Mouse (Mus musculus) kidney, adult 18-20 months (tissue): ENCODE measurements around the gene Plekha3.

Experiments
- DNase-seq: peaks from one replicate; pipeline ENCODE4 v3.0.0; 2021

The Plekha3 gene

DNA sequence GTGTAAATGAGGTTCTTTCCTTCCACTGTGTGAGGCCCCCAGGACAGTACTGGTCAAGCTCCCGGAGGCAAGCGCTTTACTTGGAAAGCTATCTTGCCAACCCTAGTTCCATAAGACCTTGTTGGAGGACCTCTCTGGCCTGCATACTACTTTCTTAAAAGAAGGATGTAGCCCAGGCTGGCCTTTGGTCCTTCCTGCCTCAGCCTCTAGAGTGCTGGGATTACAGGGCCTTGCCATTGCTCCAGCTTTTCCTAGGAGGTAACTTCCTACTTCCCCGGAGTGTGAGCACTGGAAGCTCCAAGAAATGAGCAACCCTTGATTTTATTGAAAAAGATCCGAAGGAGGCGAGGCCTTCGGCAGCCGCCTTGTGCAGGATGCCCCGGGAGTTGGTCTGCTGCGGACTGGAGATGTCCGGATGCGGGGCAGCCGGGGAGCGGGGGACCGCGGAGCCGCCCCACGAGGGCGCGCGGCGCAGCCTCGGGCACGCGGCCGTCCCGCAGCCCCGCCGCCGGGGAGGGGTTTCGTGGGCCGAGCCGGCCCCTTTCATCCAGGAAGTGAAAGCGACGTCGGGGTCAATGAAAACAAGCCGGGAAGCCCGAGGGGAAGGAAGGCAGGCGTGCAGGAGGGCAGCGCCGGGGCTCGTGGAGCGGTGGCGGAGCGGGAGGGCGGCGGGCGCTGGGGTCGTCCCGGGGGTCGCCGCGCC is at the start of gene Plekha3:
TSS of gene Plekha3 (plus strand) at position 557 of the 703 bp plus-strand sequence.
- DNase-seq = peak; percentile 87

DNA sequence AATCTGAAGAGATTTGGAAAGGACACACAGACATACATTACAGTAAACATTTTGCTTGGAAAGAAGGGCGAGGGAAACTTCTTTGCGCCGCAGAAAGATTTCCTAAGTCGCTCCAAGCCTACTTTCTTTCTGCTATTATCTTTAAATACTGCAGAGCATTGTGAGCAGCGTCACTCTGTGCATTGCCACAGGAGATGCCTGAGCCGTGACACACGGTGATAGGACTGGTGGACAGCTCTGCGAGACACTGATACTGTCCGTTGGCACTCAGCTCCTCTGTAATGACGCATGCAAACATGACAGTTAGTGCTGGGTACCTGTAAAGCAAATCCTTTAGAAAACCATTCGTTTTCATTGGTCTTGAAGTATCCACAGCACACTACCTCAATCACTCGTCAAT is 44.8 kb upstream of the Plekha3 start:
- DNase-seq = no peak

DNA sequence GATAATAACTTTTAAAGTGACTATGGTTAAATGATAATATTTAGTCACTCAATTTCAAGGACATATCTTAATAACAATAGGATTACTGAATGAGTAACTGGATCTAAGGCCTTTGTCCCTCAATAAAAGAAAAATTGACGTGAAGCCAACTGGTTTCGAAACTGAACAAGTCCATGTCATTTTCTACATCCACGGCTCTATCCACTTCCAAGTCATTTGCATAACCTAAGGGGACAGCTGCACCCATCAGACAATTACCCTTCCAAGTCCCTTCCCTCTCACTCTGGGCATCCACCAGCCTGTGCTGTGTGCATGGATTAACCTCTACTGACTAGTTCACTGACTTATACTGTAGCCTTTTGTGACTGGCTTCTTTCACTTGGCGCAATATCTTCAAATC is 43.5 kb upstream of the Plekha3 start:
- no peak for DNase-seq

GRCm38 (mm10) chr2:76639637-76640036 is 35.4 kb upstream of the Plekha3 start:
- DNase-seq = no peak

- DNase-seq = no peak
Measured at GRCm38 (mm10) chr2:76643801-76644200, 31.3 kb upstream of the Plekha3 start.

- DNase-seq = no peak
Measured at GRCm38 (mm10) chr2:76647441-76647869, 27.6 kb upstream of the Plekha3 start.

- DNase-seq = peak; percentile 98
Measured at GRCm38 (mm10) chr2:76647883-76648570, 27.1 kb upstream of the Plekha3 start, which contains the start of the genes Prkra and Pjvk. Prkra (minus strand) TSS chr2:76648015. Pjvk (plus strand) TSS chr2:76648476.

- no peak for DNase-seq
Measured at GRCm38 (mm10) chr2:76648666-76649141, 26.4 kb upstream of the Plekha3 start.

DNA sequence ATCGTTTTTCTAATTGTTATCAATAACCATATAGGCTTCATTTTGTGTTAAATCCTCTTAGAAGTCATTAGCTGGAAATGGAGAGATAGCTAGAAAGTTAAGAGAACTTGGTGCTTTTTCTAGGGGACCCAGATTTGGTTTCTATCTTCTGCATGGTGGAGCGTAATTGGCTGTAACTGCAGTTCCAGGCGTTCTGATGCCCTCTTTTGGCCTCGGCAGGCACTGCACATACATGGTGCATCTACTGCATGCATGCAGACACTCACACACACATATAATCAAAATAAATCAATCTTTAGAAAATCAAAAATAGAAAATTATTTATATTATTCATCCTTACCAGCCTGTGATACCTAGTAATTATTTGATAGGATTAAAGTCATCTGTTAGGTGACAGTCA is 22.0 kb upstream of the Plekha3 start:
- DNase-seq = no peak

GRCm38 (mm10) chr2:76654646-76655045 is 20.4 kb upstream of the Plekha3 start:
- DNase-seq = no peak

GRCm38 (mm10) chr2:76655444-76655843 is 19.6 kb upstream of the Plekha3 start:
- DNase-seq = no peak

DNA sequence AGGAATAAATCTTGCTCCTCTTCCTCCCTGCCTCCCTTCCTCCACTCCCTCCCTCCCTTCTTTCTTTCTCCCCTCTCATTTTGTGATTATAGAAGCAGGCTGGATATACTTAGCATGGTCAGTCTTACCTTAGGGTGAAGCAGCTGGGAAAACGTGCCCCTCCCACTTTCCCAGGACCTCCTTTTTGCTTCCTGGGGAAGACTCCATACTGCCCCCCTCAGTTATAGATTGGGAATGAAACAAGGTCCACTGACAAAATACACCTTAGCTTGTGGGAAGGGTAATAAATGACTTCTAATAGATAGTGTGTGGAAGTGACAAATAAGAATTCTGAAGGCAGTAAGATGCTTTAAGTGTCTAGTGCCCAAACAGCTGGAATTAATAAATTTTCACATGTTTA is 19.1 kb upstream of the Plekha3 start:
- DNase-seq = no peak

DNA sequence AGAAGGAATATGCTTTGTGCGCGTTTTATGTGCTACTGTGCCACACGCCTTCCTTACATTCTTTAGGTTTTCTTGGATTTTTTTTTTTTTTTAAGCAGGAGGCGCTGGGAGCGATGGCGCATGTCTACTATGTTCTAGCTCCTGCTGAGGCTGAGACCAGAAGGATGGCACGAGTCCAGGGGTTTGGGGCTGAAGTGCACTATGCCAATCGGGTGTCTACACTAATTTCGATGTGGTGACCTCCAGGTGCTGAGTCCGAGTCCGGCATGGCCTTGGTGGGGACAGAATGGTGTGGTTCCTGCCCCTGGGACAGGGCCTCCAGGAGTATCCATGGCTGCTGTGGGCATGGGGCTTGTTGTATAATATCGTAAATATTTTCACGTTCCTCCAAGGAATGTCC is 16.5 kb upstream of the Plekha3 start:
- DNase-seq = no peak

DNA sequence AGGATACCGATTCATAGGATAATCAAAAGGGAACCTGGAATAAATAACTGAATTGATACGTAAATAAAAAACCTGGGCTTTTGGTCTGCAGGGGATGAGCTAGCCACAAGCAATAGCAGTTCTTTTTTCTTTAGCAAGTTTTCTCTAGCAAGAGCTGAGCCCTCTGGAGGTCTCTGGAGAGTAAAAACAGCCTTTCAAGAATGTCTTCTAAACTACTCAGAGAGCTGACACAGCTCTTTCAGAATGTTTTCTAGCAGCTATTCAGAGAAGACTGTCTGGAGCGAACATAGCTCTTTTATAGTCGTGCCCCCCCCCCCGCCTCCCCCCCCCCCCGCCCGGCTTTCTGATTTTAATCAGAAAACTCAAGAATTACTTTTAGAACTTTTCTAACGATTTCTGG is 15.7 kb upstream of the Plekha3 start:
- no peak for DNase-seq

DNA sequence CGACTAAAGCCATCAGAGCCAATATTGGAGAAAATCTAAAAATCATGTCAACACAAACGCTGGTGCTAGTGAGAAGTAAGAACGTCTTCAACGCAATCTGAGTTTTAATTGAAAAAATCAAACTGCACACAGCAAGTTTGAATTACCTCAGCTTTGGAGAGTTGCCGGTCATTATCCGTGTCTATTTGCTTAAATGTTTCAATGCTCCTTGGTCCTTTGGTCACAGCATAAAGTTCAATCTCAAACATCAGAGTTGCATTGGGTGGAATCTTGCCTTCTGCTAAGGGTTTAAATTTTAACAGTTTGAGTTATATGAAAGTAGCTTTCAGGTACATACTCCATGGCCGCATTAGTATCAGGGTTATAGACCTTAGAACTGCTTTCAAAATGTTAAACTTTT is 9.6 kb upstream of the Plekha3 start:
- no peak for DNase-seq

DNA sequence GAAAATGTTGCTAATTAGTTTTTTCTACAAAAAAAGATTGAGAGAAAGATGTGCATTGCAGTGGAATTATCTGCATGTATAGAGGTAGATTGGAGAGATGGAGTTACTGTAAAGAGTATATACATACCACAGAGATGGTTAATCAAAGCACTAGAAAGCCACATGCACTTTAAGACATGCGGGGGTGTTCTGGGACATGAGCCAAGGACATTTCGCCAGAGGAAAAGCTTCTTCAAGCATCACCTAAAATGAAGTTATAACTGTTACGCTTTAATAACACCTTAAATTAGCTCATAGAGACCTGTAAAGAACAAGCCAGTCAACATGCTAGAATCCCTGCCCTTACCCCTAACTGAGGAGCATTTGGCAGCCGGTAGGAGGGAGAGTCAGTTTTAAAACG is 7.9 kb upstream of the Plekha3 start:
- no peak for DNase-seq

DNA sequence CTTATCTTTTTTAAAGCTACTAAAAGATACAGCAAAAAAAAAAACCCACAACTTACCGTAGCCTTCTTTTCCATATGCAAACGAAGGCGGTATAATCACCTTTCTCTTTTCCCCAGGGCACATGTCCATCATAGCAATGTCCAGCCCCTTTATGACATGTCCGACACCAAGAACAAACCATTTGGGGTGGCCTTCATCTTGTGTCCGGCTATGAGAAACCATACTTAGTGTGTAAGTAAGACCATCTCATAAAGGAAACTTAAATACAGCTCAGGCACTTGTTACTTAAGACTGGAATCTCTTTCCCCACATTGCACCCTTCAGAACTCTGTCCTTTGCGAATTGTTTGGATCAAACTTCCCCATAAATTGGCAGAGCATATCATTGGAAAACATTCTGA is 3.4 kb upstream of the Plekha3 start:
- DNase-seq = no peak

- DNase-seq = no peak
Measured at GRCm38 (mm10) chr2:76672134-76672745, 2.8 kb upstream of the Plekha3 start.

DNA sequence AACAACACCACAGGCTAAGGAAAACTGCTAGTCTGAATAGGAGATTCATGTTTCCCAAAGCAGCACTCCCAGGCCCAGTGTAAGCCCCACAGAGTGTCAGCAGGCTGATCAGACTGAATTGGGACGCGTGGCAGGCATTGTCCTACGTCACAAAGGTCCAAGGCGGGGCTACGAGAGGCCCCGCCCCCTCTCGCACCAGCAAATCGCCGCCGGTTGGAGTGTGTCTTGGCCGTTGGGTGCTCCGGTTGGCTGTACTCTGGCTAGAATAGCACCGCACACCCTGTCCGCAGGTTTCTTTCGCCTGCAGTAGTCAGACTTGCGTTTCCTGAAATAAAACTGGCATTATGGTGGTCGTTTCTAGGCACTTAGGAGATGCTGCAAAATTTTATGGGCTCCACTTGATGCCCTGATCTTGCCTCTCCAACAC is 2.1 kb upstream of the Plekha3 start, which contains the start of gene Fkbp7:
TSS of gene Fkbp7 (minus strand) at position 151 of the 427 bp plus-strand sequence.
- peak; percentile 92 for DNase-seq

DNA sequence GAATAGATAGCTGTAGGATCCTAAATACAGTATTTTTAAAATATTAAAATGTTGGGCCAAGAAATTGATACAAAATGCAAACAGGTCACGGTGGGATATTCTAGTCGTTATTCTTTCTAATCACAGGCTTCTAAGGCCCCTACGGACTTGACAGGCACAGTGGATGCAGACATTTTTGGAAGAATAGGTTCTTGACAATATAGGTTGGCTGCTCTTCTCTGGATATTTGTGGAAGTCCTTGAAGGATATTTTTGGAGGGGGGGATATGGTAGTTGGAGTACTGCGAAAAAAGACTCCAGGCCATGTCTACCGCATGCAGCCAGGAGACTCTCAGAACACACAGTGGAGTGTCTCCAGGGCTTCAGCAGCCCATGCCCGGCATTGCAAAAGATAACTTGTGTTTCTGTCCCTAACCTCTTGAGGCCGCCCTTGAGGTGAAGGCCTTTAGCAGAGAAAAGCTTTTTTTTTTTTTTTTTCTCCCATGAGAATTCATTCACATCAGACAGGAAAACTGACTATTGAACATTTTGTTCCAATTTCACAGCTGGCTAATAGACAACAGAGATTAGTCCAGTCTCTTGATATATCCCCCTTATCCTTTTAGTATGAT is 1.5 kb upstream of the Plekha3 start:
- peak; percentile 58 for DNase-seq

DNA sequence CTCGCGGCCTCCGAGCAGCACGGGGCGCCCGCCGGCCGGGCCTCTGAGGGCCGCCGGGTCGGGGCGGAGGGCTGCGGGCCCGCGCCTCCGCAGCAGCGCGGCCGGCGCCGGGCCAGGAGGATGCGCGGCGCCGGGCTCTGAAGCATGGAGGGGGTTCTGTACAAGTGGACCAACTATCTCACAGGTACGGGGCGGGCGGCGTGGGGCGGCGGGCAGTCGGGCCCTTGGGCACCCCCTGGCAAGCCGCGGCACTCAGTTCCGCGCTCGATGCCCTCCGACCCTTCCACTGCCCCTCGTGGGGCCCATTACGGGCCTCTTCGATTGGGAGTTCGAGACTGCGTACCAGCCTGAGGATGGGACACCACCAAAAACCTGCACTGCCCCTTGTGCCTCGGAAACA is 370 bp downstream of the Plekha3 start:
- DNase-seq = no peak

- no peak for DNase-seq
Measured at GRCm38 (mm10) chr2:76675949-76676348, 868 bp downstream of the Plekha3 start.
